Mouse (Mus musculus): ENCODE data around the gene Macrod2.

Gene Macrod2

DNA sequence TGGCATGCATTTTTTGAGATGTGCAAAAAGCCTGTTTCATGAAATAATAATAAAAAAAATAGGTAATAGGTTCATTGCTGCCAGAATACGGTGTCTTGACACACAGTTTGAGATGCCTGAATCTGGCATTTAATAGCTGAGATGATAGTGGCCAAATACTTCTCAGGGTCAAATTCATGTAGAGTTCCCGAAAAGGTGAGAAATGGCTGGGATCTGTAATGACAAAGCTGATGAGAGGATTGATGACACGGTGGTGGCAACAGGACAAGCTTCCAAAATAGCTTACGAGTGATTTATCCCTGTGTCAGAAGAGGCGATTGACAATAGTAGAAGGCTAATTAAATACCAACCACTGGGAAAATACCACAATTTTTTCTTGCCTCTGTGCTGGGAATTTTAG is 1436.4 kb downstream of the Macrod2 start:
- DNase-seq (ENCODE audit: inconsistent ontology term) = no peak

DNA sequence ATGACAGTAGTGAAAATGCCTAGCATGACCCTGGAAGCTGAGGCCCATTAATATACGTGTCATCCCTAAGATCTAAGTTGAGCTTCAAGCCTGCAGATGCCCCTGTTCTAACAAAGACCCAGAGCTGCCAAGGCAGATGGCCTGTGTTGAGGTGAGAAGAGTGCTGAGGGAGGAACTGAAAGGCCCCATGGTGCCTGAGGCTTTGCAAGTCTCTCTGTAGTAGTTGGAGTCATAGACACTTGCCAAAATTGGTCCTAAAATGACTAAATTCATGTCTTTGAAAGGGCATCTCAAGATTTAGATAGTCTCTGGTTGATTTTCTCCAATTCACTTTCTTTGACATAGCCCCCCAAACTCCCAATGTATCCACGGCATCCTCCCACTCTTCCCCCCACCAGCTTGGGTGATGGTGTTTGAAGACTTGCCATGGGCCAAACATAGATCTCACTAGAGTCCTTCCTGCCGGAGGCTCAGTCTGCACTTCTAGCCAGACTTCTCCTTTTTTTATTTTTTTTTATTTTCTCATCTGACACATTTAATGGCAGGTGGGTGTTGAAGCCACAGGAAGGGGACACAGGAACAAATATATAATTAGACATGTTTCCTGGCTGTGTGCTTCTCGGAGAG is 1439.2 kb downstream of the Macrod2 start:
- no peak for DNase-seq (ENCODE audit: inconsistent ontology term)

DNA sequence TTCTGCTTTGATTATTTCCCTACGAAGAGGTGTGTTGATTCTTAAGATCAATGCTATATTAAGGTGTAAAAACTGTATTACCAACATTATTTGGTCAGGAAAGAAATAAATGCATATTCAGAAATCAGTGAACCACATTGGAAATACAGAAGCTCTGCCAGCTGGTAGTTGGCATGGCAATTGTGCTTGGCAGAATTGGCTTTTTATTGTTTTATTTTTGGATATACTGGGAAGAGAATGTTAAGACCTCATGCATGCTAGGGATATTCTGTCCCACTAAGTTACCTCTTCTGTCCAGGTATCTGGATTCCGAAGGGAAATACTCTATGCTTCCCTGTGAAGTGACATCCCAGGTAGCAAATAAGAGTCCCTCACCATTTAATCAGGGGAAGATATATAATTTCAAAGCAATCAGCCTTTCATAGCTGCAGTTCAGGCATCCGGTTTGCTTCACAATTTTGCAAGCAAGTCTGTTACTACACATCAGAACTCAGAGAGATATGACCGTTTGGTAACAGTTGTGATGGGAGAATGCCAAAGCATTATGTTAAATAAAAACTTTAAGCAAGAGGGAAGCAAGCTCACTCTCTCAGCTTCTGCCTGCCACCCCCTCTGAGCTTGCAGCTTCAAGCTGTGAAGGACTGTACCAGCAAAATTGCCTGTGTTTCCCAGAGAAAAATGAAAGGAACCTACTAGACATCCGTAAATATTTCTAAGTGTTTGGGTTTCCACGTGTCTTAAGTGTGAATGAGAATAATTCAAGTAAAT is 1449.5 kb downstream of the Macrod2 start:
- no peak for DNase-seq (ENCODE audit: inconsistent ontology term)

DNA sequence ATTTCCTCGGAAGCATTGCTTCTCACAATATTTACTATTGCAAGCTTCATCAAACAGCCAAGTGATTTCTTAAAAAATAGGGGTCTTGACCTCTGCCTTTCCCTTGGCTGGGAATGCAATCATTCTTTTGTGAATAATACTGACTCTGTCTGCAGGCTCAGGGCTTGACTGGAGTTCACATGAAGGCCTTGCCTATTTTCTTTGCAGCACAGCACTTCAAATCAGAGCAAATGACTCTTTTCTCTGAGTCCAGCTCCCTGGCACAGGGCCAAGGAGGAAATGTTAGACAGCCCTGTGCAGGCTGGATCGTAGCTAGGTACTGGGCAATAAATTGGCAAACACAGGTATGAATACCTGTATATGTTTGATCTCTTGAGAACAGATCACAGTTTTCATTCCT is 1464.1 kb downstream of the Macrod2 start:
- DNase-seq (ENCODE audit: inconsistent ontology term) = no peak

DNA sequence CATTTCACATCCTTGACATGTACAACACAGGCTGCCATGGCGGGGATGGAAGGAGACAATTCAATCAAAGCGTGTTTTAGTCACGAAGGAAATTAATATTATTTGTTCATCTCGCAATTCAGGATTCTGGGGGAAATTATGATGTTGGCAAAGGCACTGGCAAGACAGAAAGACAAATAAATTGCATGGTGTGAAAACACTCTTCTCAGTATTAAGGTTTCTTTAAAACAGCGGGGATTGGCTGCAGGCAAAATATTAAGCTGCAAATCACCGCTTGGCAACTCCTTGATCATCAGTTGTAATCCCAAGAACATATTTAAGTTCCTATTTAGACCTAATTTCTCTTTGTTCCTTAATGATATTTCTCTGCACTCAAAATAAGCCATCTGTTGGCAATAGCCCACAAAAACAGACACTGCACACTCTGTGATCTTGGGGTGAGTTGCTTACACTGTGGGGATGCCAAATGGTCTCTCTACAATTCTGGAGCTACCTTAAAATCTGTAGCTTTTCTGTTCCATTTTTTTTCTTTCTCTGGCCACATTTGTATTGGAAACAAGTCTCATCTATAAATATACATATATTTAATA is 1466.7 kb downstream of the Macrod2 start:
- no peak for DNase-seq (ENCODE audit: inconsistent ontology term)

DNA sequence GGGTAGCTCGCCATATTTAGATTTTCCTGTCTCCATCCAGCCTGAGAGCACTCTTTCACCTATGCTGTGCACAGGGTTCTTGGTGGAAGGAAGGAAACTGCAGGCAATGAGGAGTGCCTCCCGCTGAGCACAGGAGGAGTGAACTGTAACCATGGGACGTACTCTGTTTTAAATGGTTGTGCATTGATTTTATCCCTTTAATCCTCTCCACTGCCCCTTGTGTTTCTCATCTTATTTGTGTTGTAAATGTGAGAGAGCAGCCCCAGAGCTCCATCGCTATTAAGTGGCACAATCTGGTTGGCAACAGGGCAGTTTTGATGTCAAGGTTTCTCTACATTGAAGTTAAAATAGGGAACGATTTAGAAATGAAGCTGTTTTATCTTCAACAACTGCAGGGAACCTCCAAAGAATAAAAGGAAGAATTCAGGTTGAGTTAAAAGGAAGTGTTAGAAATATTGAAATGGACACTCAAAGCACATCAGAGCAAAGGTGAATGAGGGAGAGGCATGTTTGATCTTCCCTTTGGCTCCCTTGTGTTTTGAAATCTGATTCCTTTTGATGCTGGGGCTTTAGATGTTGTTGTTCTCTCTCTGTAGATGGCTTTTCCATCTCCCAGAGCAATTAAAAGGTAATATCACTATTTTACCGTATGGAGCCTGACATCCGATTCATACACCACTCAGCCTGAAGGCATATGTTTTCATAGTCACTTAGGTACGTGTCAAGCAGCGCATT is 1467.6 kb downstream of the Macrod2 start:
- no peak for DNase-seq (ENCODE audit: inconsistent ontology term)

DNA sequence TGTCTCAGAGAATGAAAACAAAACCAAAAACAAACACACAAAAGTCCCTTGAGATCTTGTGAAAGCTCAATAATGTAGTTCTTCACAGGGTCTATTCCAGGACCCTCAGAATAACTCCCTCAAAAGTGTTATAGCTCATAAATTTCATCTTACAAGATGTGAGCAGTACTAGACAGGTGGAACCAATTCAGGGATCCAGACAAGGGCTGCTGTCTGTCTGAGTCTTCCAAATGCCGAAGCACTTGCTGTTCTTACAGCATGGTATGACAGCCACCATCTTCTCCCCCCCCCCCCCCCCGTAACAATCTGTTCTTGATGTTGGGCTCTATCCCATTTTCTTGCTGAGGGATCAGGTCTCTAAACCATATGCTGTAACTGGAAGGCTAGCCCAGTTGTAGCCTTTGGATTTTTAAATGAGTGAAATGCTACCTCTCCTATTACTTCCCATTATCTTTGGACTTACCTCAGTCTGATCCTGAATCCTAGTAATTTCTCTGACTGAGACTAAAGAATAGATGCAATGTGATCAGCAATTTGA is 1468.6 kb downstream of the Macrod2 start:
- DNase-seq (ENCODE audit: inconsistent ontology term) = no peak

DNA sequence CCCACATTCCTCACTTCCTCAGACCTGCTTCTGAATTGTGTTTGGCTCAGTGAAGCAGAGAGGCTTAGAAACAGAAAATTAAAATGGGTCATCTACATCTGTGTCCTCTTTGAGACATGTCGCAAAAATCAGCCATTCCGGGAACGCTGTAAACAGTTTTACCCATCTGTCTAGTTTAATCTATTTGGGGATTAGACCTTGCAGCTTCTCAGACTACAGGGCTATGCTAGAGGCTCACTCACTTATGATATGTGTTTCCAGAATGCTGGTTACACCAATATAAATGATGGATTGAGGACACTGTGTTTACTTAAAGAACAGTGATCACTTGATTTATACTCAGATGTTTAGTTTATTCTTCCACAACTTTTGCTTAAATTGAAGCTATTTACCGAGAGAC is 1475.8 kb downstream of the Macrod2 start:
- no peak for DNase-seq (ENCODE audit: inconsistent ontology term)

DNA sequence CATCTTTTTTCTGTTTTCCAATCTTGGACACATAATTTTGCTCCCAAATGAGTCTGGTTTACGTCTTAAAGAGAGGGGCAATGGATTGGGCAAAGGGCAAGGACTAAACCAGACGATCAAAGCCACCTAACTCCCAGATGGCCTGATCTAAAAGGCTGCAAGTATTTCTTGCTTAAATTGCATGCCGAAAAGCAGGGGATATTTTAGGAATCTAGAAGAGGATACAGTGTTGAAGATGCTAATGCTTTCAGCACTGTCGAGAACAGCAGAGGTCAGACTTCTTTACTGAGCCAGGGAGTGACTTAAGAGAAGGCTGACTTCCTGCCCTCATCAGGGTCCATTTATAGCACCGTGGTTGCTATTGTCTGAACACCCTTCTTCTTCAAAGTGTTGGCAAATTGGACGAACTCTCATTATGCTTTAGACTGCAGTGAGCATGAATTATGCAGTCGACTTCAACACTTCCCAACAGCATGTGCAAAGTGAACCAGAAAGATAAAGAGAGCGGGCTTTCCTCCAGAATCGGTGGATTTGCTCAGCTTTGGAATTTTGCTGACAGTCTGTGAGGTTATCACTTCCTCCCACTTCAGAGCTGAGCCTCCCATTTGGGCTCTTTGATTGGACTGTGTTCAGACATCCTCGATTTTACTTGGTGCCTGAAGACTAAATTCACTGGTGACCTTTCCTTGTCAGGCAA is 1481.2 kb downstream of the Macrod2 start:
- DNase-seq (ENCODE audit: inconsistent ontology term) = peak; percentile 15

DNA sequence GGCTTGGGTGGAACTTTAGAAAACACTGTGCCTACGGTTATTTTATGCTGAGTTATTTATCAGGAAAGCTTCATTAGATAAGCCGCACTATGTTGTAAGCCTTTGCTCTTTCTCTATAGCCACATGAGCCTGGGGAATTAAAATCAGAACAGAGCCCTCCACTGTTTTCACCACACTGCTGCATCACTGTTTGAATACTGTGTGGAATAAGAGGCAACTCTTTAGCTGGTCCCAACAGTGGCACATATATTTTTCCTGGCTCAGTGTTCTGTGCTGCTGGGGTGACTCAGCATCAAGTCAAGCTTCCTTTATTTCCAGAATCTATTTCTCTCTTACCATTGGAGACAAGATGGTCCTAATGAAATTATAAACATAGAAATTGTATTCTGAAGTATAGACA is 1481.8 kb downstream of the Macrod2 start:
- no peak for DNase-seq (ENCODE audit: inconsistent ontology term)

DNA sequence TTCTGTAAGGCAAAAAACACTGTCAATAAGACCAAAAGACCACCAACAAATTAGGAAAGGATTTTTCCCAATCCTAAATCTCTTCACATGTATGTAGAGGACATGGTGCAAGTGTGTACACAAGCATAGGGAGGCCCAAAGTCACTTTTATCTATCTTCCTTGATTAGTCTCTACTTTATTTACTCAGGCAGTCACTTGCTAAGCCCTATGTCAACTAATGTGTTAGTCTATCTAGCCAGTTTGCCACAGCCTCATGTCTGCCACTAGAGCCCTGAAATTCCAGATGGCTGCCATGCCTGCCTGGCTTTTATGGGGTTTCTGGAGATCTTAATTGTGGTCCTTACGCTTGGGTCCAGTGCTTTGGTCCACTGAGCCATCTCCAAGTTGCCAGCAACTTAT is 1483.4 kb downstream of the Macrod2 start:
- no peak for DNase-seq (ENCODE audit: inconsistent ontology term)

DNA sequence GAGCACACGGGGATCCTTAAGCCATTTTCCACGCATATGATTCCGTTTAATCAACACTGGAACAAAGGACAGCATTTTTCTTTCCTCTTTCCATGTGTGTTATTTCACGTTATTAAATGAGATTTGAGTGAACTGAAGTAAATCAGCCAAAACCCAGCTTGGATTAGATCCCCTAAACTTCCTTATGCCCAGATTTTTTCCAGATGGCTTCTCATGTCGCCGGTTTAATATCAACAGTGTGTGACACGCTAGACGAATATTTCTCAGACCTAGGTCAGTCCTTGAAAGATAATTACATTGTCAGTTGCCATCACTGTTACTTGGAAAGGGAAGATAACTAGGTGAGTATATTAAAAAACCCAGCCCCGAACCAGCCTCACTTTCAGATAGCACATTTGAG is 1484.6 kb downstream of the Macrod2 start:
- DNase-seq (ENCODE audit: inconsistent ontology term) = no peak

DNA sequence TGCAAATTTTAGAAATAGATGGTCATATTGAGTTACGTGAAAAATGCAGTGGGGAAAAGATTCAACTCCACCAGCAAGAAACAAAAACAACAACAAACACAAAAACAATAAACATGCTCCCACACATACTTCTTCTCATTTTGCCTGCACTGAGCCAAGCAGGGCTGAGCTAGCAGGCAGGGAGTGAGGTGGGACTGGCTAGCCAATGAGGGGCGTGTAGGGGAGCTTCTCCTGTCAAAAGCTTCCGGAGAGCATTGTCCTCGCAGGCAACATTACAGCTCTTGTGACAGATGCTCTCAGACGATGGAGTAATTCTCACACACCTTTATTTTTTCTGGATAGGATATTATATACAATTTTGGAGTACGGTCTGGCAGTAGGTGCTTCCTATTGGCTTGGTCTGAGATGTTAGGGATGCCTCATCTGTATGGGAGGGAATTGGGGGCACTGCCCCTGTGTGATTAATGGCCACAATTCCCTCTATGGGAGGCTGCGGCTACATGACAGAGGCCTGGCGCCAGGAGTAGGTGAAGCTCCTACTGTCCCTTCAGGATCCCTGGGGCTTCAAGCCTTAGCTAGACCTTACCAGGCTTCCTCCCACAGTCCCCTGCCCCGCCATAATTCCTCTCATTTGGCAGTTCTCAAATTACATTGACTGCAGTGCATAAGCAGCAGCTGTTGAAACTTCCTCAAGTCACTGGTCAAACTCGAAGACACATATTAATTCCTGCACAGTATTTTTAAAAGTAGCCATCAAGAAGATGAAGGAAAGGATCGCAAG is 1491.8 kb downstream of the Macrod2 start:
- no peak for DNase-seq (ENCODE audit: inconsistent ontology term)

DNA sequence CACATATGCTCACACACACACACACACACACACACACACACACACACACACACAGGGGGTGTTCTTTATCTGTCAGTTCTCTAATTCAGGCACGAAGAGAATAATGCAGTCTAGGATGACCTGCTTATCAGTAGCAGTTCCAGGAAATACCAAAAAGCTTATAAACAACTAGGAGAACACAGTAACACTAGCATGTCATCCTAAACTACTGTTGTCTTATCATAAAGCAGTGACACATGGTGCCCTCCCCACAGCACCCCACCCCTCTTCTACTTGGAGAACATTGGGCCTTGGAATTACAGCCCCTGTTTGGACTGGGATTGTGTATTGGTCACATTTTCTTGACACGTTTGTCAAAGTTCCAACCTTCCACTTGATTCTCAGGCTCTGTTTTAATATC is 1494.4 kb downstream of the Macrod2 start:
- DNase-seq (ENCODE audit: inconsistent ontology term) = no peak

DNA sequence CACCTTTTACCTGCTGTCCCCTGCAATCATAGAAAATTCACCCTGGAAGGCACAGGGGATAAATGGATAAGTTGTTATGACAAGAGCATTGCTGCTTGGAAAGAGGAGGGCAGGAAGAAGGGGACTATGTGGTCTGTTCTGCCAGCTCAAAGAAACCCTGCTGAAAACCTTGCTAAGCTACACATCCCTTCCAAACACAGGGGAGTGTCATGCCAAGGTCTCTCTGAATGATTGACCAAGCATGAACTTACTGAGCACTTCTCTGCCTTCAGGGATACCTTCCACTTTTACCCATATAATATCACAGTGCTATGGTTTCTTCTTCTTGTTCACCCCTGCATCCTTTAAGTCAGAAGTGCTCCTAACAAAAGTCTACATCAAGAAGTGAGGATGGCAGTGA is 1502.8 kb downstream of the Macrod2 start:
- no peak for DNase-seq (ENCODE audit: inconsistent ontology term)

DNA sequence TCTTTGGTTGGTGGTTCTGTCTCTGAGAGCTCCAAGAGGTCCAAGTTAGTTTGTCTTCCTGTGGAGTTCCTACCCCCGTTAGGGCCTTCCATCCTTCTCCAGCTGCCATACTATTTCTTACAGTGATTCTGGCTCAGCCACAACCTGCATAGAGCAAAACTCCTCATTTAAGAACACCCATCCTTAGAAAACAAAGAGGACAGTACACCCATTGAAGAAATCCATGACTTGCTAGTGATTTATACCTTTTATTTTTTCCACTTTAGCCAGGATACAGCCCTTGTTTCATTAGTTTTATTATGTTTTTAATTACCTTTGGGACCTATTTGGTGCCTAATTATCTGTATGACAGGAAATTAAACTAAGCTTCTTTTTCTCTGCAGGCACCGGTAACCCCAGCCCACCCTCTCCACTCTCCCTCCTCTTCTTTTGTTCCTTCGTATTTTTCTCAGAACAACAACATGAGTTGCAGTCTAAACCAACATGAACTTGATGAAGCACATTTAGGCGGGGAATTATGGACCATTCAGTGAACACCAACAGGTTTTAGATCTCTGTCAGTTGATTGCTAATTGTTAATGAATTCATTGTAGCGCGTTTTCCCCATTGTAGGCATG is 1516.8 kb downstream of the Macrod2 start:
- DNase-seq (ENCODE audit: inconsistent ontology term) = no peak

DNA sequence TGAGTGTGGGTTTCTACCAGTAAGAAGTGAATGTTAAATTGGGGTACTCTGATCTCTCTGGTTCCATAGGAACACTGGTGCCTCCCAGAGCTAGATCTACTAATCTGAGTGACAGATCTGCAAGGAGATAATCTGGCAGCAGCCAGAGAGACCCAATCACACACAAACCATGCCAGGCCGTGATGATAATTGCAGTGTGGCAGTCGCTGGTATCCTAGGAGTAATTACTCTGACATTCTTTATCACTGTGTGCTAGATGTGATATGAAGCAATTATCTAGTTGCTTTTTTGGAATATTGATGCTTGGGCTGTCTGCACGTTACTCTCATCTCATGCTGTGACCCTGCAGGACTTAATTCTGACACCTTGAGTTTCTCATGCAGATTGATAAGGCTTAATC is 1518.4 kb downstream of the Macrod2 start:
- DNase-seq (ENCODE audit: inconsistent ontology term) = peak; percentile 4

DNA sequence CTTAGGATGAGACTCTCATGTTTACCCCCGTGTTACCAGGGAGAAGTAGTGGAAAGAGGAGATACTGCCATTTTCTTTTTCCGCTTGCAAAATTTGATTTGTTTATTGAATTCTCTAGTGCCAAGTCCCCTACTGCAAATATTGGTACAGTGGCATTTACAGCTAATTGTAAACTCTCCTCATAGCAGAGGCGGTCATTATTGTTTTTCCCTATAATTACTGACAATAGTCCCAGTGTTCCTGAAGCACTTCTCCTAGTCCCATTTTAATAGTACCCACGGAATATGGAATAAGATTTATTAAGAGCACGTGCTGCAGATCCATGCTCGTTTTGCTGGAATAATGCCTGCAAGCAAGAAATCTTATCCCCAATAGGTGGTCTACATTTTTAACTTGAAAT is 1518.8 kb downstream of the Macrod2 start:
- no peak for DNase-seq (ENCODE audit: inconsistent ontology term)

DNA sequence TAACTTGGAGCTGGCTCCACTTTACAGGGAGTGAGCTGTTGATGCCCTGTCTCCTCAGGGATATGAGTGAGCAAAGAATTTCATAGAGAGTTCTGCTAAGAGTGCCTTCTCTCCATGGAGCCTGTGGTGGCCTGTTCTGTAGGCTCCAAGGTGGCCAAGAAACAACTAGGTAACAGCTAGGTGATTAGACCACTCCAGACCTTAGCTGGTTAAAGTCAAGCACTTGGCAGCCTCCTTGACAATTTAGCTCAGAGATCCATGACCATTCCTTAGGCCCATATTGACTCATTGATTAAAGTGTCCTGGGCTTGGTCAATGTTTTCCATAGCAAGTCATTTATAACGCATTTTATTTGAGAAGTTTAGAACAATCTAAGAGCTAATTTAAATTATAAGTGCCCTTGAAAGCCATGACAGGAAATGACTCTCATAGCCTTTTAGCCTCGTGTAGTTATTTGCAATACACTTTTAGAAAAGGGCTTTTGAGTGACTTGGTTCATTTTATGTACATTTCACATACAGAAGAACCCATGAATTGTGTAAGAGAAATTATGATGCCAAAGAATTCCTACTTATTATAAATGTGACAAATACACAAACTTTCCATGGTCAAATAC is 1525.4 kb downstream of the Macrod2 start:
- no peak for DNase-seq (ENCODE audit: inconsistent ontology term)

DNA sequence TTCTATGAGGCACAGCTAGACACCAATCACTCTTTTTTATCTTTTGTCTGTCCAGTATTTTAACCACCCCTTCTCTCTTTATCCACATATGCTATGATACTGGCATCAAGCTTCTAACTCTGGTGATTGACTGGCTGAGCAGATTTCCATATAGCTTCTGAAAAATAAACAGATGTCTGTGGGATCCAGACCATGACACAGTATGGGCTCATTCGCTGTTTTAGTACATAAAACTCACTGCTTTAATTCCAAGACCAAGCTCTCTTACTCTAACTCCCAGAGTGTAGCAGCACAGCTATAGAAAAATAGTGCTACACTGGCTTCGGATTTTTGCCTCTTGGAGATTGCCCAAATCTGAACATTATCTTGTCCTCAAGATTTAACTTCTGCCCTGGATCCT is 1540.0 kb downstream of the Macrod2 start:
- DNase-seq (ENCODE audit: inconsistent ontology term) = no peak
